Mouse (Mus musculus) spleen, adult 2 months (tissue): ENCODE measurements at regions not wholly inside any gene's neighbourhood (a gene's known extent, or its start where the extent isn't known, plus 50 kb on each side); places are given as distances from the start of the nearest gene placed in this dataset.
A peak's percentile ranks its signal among the peaks of the same experiment; 100 is the strongest.

Source experiments
- DNase-seq, 2 experiments: peaks; one replicate each; pipeline versions ENCODE4 v3.0.0 to v3.0.0-alpha.2; 2012 to 2021; ENCODE audit warnings: low spot score in 2 of 2, low read depth in 1 of 2
- H3K27ac ChIP-seq: fragments of 200-500 bp; 2 replicates; pipeline ENCODE4 v1.5.1; 2012; ENCODE audit warnings: low read length, inconsistent platforms; ENCODE audit not compliant: insufficient read depth
- H3K27me3 ChIP-seq: fragments of 200-500 bp; 2 replicates; pipeline ENCODE4 v1.6.1; 2012; ENCODE audit warnings: mild to moderate bottlenecking, moderate library complexity, low read length, inconsistent platforms; ENCODE audit not compliant: control insufficient read depth, insufficient read depth
- H3K36me3 ChIP-seq: fragments of 200-500 bp; 2 replicates; pipeline ENCODE4 v1.6.1; 2012; ENCODE audit warnings: mild to moderate bottlenecking, low read length, inconsistent platforms; ENCODE audit not compliant: control insufficient read depth, insufficient read depth
- H3K4me1 ChIP-seq: fragments of 200-500 bp; 2 replicates; pipeline ENCODE4 v1.6.1; 2011; ENCODE audit warnings: inconsistent platforms; ENCODE audit not compliant: control insufficient read depth, insufficient read depth, insufficient read length
- H3K4me3 ChIP-seq: fragments of 200-500 bp; 2 replicates; pipeline ENCODE4 v1.5.1; 2011; ENCODE audit warnings: mild to moderate bottlenecking, inconsistent platforms; ENCODE audit not compliant: insufficient read depth, insufficient read length; ENCODE audit errors: extremely low read depth
- CTCF ChIP-seq: fragments of 200-500 bp; IDR thresholded peaks from 2 replicates; pipeline ENCODE4 v1.5.1; 2011; ENCODE audit warnings: mild to moderate bottlenecking, inconsistent platforms; ENCODE audit not compliant: insufficient read depth, insufficient read length, insufficient replicate concordance; ENCODE audit errors: extremely low read depth
- POLR2A ChIP-seq: fragments of 200-500 bp; IDR thresholded peaks from 2 replicates; pipeline ENCODE4 v1.6.1; 2011; ENCODE audit warnings: low read depth, low read length, inconsistent platforms
- WGBS: fragments of 180-500 bp; shearing (Covaris S2); methylation state at CpG from one replicate; pipeline ENCODE4 v1.1.7; 2018; 5-methylcytosine and 5-hydroxymethylcytosine counted together

DNA sequence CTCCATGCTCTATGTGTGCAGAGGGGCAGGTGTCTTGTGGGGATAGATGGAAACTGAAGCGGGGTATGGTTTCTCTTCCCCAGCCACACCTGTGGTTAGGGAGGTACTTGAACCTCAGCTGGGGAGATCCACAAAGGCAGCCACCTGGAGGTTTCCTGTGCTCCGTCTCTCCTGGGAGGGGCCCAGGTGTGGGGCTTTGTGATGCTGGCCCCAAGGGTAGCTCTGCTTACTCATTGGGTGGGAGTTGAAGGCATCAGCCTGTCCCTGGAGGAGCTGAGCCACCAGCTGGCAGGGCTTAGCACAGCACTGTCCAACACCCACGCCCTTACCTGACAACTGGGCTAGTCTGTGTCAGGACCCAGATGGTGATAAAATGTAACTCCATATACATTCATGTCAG lies 81.4 kb downstream of the Lhx2 start:
- no peak overlapping the region for H3K4me3 ChIP-seq
- H3K27ac ChIP-seq = no peak overlapping the region
- no peaks in the 10 kb centered on the region for H3K27me3 ChIP-seq
- no peaks in the 10 kb centered on the region for H3K4me1 ChIP-seq
- DNase-seq = no peak
- WGBS = 55% methylated on average over 3 of the region's 3 CpGs
- H3K36me3 ChIP-seq = no peaks in the 10 kb centered on the region
- TF ChIP-seq POLR2A = no peak
- no peak for TF ChIP-seq CTCF

DNA sequence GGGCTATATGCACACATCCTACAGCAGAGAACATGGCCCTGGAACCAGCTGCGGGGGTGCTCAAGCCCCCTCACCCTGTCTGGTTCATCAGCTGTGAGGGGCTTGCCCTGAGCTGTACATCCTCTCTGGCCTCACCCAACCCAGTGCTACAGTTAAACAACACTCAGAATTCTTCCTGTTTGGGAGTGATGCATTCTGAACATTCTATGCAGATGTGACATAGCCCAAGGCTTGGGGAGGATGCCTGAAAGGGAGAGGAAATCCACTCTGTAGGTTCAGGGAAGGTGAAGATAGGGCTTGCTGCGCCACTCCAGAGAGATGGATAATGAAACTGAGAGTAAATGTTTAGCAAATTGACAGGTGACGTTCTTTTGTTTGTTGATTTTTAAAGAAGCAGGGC lies 83.3 kb downstream of the Lhx2 start:
- H3K4me1 ChIP-seq = no peaks in the 10 kb centered on the region
- H3K27ac ChIP-seq = no peak overlapping the region
- no peaks in the 10 kb centered on the region for H3K27me3 ChIP-seq
- DNase-seq = no peak
- H3K4me3 ChIP-seq = no peak overlapping the region
- no peaks in the 10 kb centered on the region for H3K36me3 ChIP-seq
- 86% methylated on average over 3 of the region's 3 CpGs for WGBS
- no peak for TF ChIP-seq CTCF
- TF ChIP-seq POLR2A = no peak

DNA sequence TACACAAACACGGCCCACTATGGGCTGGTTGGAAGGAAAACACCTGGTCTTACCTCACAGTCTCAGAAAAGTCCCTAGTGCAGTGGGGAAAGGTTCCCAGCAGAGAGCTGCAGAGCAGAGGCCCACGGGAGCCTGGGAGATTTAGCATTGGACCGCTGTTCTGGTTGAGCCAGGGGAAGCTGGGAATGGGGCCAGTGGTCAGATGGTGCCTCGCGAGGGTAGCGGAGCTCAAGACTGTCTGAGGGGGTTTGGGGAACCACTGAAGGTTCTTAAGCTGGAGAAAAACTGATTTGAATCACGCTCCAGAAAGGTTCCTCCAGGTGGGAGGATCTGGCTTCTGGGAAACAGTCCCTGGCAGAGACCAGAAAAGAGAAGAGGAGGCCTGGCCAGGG lies 84.8 kb downstream of the Lhx2 start:
- Histone ChIP-seq H3K27ac (no peak overlapping the region), H3K36me3 (no peaks in the 10 kb centered on the region), H3K27me3 (no peaks in the 10 kb centered on the region), H3K4me1 (no peaks in the 10 kb centered on the region), H3K4me3 (no peak overlapping the region)
- no peak for DNase-seq
- 58% methylated on average over 7 of the region's 7 CpGs for WGBS
- no peak for TF ChIP-seq POLR2A

GRCm38 (mm10) chr2:38424278-38424931 lies 85.3 kb downstream of the Lhx2 start:
- no peak for TF ChIP-seq CTCF
- no peak for TF ChIP-seq POLR2A
- Histone ChIP-seq H3K27ac (no peak overlapping the region), H3K36me3 (no peaks in the 10 kb centered on the region), H3K4me3 (no peak overlapping the region), H3K27me3 (no peaks in the 10 kb centered on the region), H3K4me1 (no peaks in the 10 kb centered on the region)
- WGBS = 24% methylated on average over 22 of the region's 22 CpGs
- DNase-seq = no peak

GRCm38 (mm10) chr2:38424976-38425375 lies 85.9 kb downstream of the Lhx2 start:
- TF ChIP-seq POLR2A = no peak
- TF ChIP-seq CTCF = no peak
- WGBS = 43% methylated on average over 9 of the region's 9 CpGs
- no peaks in the 10 kb centered on the region for H3K36me3 ChIP-seq
- no peaks in the 10 kb centered on the region for H3K27me3 ChIP-seq
- no peak for DNase-seq
- H3K4me3 ChIP-seq = no peak overlapping the region
- no peaks in the 10 kb centered on the region for H3K4me1 ChIP-seq
- H3K27ac ChIP-seq = no peak overlapping the region

DNA sequence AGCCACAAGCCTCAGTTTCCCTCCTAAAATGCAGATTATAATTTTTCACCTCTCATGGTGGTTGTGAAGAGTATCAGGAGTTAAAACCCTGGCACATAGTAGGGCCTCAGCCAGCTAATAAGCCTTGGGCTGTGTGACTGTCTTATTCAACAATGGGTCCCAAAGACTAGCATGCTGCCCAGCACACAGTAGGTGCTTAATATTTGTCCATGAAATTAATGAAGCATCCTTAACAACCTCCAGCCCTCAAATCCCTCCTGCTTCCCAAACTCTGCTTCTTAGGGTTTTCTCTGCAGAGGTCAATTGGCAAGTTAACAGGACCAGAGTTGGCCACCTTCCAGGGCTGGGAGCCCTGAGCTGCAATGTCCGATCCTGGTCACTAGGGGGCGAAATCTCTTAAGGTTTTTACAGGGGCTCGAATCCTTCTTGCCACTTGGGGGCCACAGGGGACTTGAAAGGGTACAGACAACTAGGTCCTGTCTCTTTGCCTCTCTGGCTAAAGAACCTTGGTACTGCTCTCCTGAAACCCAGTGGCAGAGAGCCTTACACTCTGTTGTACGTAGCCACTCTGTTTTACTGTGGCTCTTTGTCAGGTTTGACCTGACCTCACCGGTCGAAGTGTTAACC lies 81.6 kb upstream of the Nek6 start:
- Histone ChIP-seq H3K27ac (no peak overlapping the region), H3K4me1 (no peaks in the 10 kb centered on the region), H3K36me3 (no peaks in the 10 kb centered on the region), H3K27me3 (no peaks in the 10 kb centered on the region), H3K4me3 (no peak overlapping the region)
- peak; percentile 8 to 64 for DNase-seq
- 41% methylated on average over 6 of the region's 6 CpGs for WGBS
- TF ChIP-seq POLR2A (no peak), CTCF (peak; percentile 88; the same call in 1 of the 2 replicates)

- Histone ChIP-seq H3K36me3 (no peaks in the 10 kb centered on the region), H3K4me3 (no peak overlapping the region), H3K4me1 (no peaks in the 10 kb centered on the region), H3K27ac (no peak overlapping the region), H3K27me3 (no peaks in the 10 kb centered on the region)
- TF ChIP-seq CTCF = no peak
- TF ChIP-seq POLR2A = no peak
- 81% methylated on average over 5 of the region's 5 CpGs for WGBS
- DNase-seq = no peak
Measured at GRCm38 (mm10) chr2:38431546-38431945, 79.9 kb upstream of the Nek6 start.

DNA sequence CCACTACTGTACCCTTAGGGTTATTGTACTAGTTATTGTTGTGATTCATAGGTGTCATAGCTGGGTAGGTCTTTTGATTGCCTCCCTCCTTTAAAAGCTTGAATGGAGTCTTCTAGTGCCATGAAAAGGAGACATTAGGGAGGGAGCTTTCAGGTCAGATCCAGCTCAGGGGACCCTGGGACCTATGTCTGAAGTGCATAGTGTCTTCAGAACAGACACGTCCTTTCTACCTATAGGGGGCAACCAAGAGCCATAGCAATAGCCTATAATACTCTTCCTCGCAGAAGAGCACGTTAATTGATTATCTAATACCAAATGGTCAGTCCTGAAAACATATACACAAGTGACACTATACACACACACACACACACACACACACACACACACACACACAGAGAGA lies 77.7 kb upstream of the Nek6 start:
- no peaks in the 10 kb centered on the region for H3K36me3 ChIP-seq
- WGBS = 5% methylated on average over 3 of the region's 3 CpGs
- TF ChIP-seq POLR2A (no peak), CTCF (no peak)

More for the DNA sequence above, 77.7 kb upstream of the Nek6 start:
- H3K4me1 ChIP-seq = no peaks in the 10 kb centered on the region
- no peak overlapping the region for H3K27ac ChIP-seq
- H3K27me3 ChIP-seq = no peaks in the 10 kb centered on the region
- DNase-seq = no peak
- no peak overlapping the region for H3K4me3 ChIP-seq
